Mouse (Mus musculus) adipocyte (in vitro differentiated cells): ENCODE results near the gene Fbxl17.

Experiments
- DNase-seq: peaks from one replicate; pipeline ENCODE4 v3.0.0-alpha.2; 2016; ENCODE audit warnings: low spot score

The Fbxl17 gene

GRCm38 (mm10) chr17:63459712-63460495 is 39.9 kb downstream of the Fbxl17 start:
- DNase-seq: no peak

- DNase-seq: no peak
Observed at GRCm38 (mm10) chr17:63458052-63458451, 41.8 kb downstream of the Fbxl17 start.

- DNase-seq: peak; percentile 37
Observed at GRCm38 (mm10) chr17:63451311-63452006, 48.4 kb downstream of the Fbxl17 start.

GRCm38 (mm10) chr17:63447691-63448090 is 52.1 kb downstream of the Fbxl17 start:
- no peak for DNase-seq

GRCm38 (mm10) chr17:63446971-63447679 is 52.7 kb downstream of the Fbxl17 start:
- DNase-seq: no peak

GRCm38 (mm10) chr17:63445212-63445611 is 54.6 kb downstream of the Fbxl17 start:
- no peak for DNase-seq

GRCm38 (mm10) chr17:63437424-63437823 is 62.4 kb downstream of the Fbxl17 start:
- DNase-seq: no peak

GRCm38 (mm10) chr17:63434081-63434480 is 65.7 kb downstream of the Fbxl17 start:
- peak; percentile 66 for DNase-seq

- DNase-seq: peak; percentile 8
Observed at GRCm38 (mm10) chr17:63431650-63432049, 68.2 kb downstream of the Fbxl17 start.

- no peak for DNase-seq
Observed at GRCm38 (mm10) chr17:63430395-63431075, 69.3 kb downstream of the Fbxl17 start.

GRCm38 (mm10) chr17:63423851-63424250 is 76.0 kb downstream of the Fbxl17 start:
- DNase-seq: no peak

- no peak for DNase-seq
Observed at GRCm38 (mm10) chr17:63422685-63423084, 77.1 kb downstream of the Fbxl17 start.

- DNase-seq: no peak
Observed at GRCm38 (mm10) chr17:63421864-63422263, 78.0 kb downstream of the Fbxl17 start.

- no peak for DNase-seq
Observed at GRCm38 (mm10) chr17:63419503-63419902, 80.3 kb downstream of the Fbxl17 start.

GRCm38 (mm10) chr17:63413973-63414580 is 85.7 kb downstream of the Fbxl17 start:
- peak; percentile 66 for DNase-seq

- DNase-seq: no peak
Observed at GRCm38 (mm10) chr17:63411564-63411963, 88.3 kb downstream of the Fbxl17 start.

GRCm38 (mm10) chr17:63410101-63410500 is 89.7 kb downstream of the Fbxl17 start:
- no peak for DNase-seq

GRCm38 (mm10) chr17:63405955-63406354 is 93.9 kb downstream of the Fbxl17 start:
- no peak for DNase-seq

- no peak for DNase-seq
Observed at GRCm38 (mm10) chr17:63405471-63405870, 94.3 kb downstream of the Fbxl17 start.

GRCm38 (mm10) chr17:63404968-63405367 is 94.8 kb downstream of the Fbxl17 start:
- DNase-seq: peak; percentile 89

- no peak for DNase-seq
Observed at GRCm38 (mm10) chr17:63403801-63404415, 95.9 kb downstream of the Fbxl17 start.
